Mouse (Mus musculus) forebrain, embryonic 10.5 days (tissue): ENCODE data around the gene Plxnb2. TPM values are rescaled to one million over a fixed set of nuclear protein-coding genes. Genes with fewer than 3 reads are reported as not detected.
A peak's percentile ranks its signal among the peaks of the same experiment; 100 is the strongest.

ENCODE experiments used
- DNase-seq: peaks from one replicate; pipeline ENCODE4 v3.0.0-alpha.2; 2017; ENCODE audit warnings: low spot score; ENCODE audit errors: extremely low spot score
- H3K27ac ChIP-seq: fragments of 300-500 bp; sonication (generic); 2 replicates; pipeline ENCODE4 v1.5.1; 2016; ENCODE audit warnings: mild to moderate bottlenecking
- H3K27me3 ChIP-seq: fragments of 300-500 bp; sonication (generic); 2 replicates; pipeline ENCODE4 v1.6.1; 2016; ENCODE audit warnings: mild to moderate bottlenecking; ENCODE audit not compliant: poor library complexity, severe bottlenecking
- H3K36me3 ChIP-seq: fragments of 300-500 bp; sonication (generic); replicated peaks from 2 replicates; pipeline ENCODE4 v1.6.1; 2016; ENCODE audit warnings: mild to moderate bottlenecking, moderate library complexity
- H3K4me1 ChIP-seq: fragments of 300-500 bp; sonication (generic); 2 replicates; pipeline ENCODE4 v1.6.1; 2016
- H3K4me3 ChIP-seq: fragments of 300-500 bp; sonication (generic); 2 replicates; pipeline ENCODE4 v1.5.1; 2016; ENCODE audit warnings: mild to moderate bottlenecking, moderate library complexity
- H3K9me3 ChIP-seq: fragments of 300-500 bp; sonication (generic); 2 replicates; pipeline ENCODE4 v1.6.1; 2016; ENCODE audit warnings: mild to moderate bottlenecking, moderate library complexity
- WGBS: fragments of 180-500 bp; shearing (Covaris S2); methylation state at CpG from one replicate; pipeline ENCODE4 v1.1.7; 2016; 5-methylcytosine and 5-hydroxymethylcytosine counted together
- polyA plus RNA-seq: library from polyadenylated mRNA; unstranded; fragments of >200 nt; fragmentation: Nextera tagmentation; extraction: Ambion mirVana; gene quantifications from 2 replicates; pipeline ENCODE4 v1.2.1, GENCODE M21; 2016

Gene Plxnb2
- polyA plus RNA-seq, 1 experiment from 2014 or later, result 155 TPM

GRCm38 (mm10) chr15:89177576-89178259, 2.9 kb downstream of the Plxnb2 start:
- Histone ChIP-seq H3K36me3 (peaks cover 20% of the 10 kb centered on the region), H3K27ac (peak overlapping the region; percentile 98), H3K9me3 (no peaks in the 10 kb centered on the region), H3K4me1 (peaks cover 98% of the 10 kb centered on the region), H3K4me3 (peak overlapping the region; percentile 83), H3K27me3 (no peaks in the 10 kb centered on the region)
- 72% methylated on average over 4 of the region's 4 CpGs for WGBS
- DNase-seq, result no peak

GRCm38 (mm10) chr15:89177121-89177520, 3.5 kb downstream of the Plxnb2 start:
- peak overlapping the region; percentile 98 for H3K27ac ChIP-seq
- peak overlapping the region; percentile 83 for H3K4me3 ChIP-seq
- peaks cover 22% of the 10 kb centered on the region for H3K36me3 ChIP-seq
- H3K4me1 ChIP-seq, result peaks cover 98% of the 10 kb centered on the region
- 21% methylated on average over 5 of the region's 5 CpGs for WGBS
- no peaks in the 10 kb centered on the region for H3K27me3 ChIP-seq
- no peaks in the 10 kb centered on the region for H3K9me3 ChIP-seq
- no peak for DNase-seq

- H3K4me1 ChIP-seq, result peaks cover 98% of the 10 kb centered on the region
- no peaks in the 10 kb centered on the region for H3K27me3 ChIP-seq
- H3K36me3 ChIP-seq, result peaks cover 35% of the 10 kb centered on the region
- H3K9me3 ChIP-seq, result no peaks in the 10 kb centered on the region
- H3K4me3 ChIP-seq, result no peak overlapping the region
- no peak for DNase-seq
- 88% methylated on average over 13 of the region's 13 CpGs for WGBS
- no peak overlapping the region for H3K27ac ChIP-seq
These were observed 5.0 kb downstream of the Plxnb2 start for GRCm38 (mm10) chr15:89175411-89176155.

- Histone ChIP-seq H3K36me3 (peaks cover 42% of the 10 kb centered on the region), H3K4me3 (peak overlapping the region; percentile 67; the same call in 1 of the 2 replicates), H3K4me1 (peaks cover 98% of the 10 kb centered on the region), H3K27ac (no peak overlapping the region), H3K27me3 (no peaks in the 10 kb centered on the region), H3K9me3 (no peaks in the 10 kb centered on the region)
- 67% methylated on average over 11 of the region's 11 CpGs for WGBS
- DNase-seq, result no peak
These were observed 5.7 kb downstream of the Plxnb2 start for GRCm38 (mm10) chr15:89174889-89175339.

- under 1% methylated on average over 15 of the region's 15 CpGs for WGBS
- Histone ChIP-seq H3K27ac (peak overlapping the region; percentile 85), H3K4me1 (peaks cover 100% of the 10 kb centered on the region), H3K9me3 (no peaks in the 10 kb centered on the region), H3K36me3 (peaks cover 52% of the 10 kb centered on the region), H3K27me3 (no peaks in the 10 kb centered on the region), H3K4me3 (peak overlapping the region; percentile 67)
- DNase-seq, result peak; percentile 69
These were observed 6.7 kb downstream of the Plxnb2 start for GRCm38 (mm10) chr15:89173906-89174214.

- Histone ChIP-seq H3K4me3 (peak overlapping the region; percentile 67), H3K27ac (peak overlapping the region; percentile 85), H3K9me3 (no peaks in the 10 kb centered on the region), H3K4me1 (peaks cover 100% of the 10 kb centered on the region), H3K36me3 (peaks cover 53% of the 10 kb centered on the region), H3K27me3 (no peaks in the 10 kb centered on the region)
- under 1% methylated on average over 65 of the region's 65 CpGs for WGBS
- peak; percentile 60 for DNase-seq
These were observed 7.3 kb downstream of the Plxnb2 start for GRCm38 (mm10) chr15:89173024-89173905.

GRCm38 (mm10) chr15:89172276-89172935, 8.2 kb downstream of the Plxnb2 start:
- Histone ChIP-seq H3K4me1 (peaks cover 91% of the 10 kb centered on the region), H3K4me3 (peak overlapping the region; percentile 67), H3K9me3 (no peaks in the 10 kb centered on the region), H3K36me3 (peaks cover 58% of the 10 kb centered on the region), H3K27me3 (no peaks in the 10 kb centered on the region), H3K27ac (peak overlapping the region; percentile 85)
- WGBS, result 28% methylated on average over 17 of the region's 17 CpGs
- no peak for DNase-seq

- peaks cover 59% of the 10 kb centered on the region for H3K36me3 ChIP-seq
- peak overlapping the region; percentile 85 for H3K27ac ChIP-seq
- H3K9me3 ChIP-seq, result no peaks in the 10 kb centered on the region
- WGBS, result 95% methylated on average over 5 of the region's 5 CpGs
- no peak for DNase-seq
- peaks cover 83% of the 10 kb centered on the region for H3K4me1 ChIP-seq
- no peak overlapping the region; the same call in 1 of the 2 replicates for H3K4me3 ChIP-seq
- no peaks in the 10 kb centered on the region for H3K27me3 ChIP-seq
These were observed 9.0 kb downstream of the Plxnb2 start for GRCm38 (mm10) chr15:89171526-89172051.

- Histone ChIP-seq H3K4me3 (no peak overlapping the region), H3K27me3 (no peaks in the 10 kb centered on the region), H3K4me1 (peaks cover 68% of the 10 kb centered on the region), H3K27ac (peak overlapping the region; percentile 75), H3K36me3 (peaks cover 70% of the 10 kb centered on the region), H3K9me3 (no peaks in the 10 kb centered on the region)
- no peak for DNase-seq
- 78% methylated on average over 3 of the region's 3 CpGs for WGBS
These were observed 10.5 kb downstream of the Plxnb2 start for GRCm38 (mm10) chr15:89170102-89170501.

- Histone ChIP-seq H3K27me3 (no peaks in the 10 kb centered on the region), H3K36me3 (peaks cover 76% of the 10 kb centered on the region), H3K4me1 (peaks cover 62% of the 10 kb centered on the region), H3K4me3 (peak overlapping the region; percentile 24; the same call in 1 of the 2 replicates), H3K9me3 (no peaks in the 10 kb centered on the region), H3K27ac (peak overlapping the region; percentile 75)
- peak; percentile 75 for DNase-seq
- 9% methylated on average over 10 of the region's 10 CpGs for WGBS
These were observed 11.2 kb downstream of the Plxnb2 start for GRCm38 (mm10) chr15:89169431-89169830.

GRCm38 (mm10) chr15:89168922-89169321, 11.7 kb downstream of the Plxnb2 start:
- no peaks in the 10 kb centered on the region for H3K9me3 ChIP-seq
- H3K4me1 ChIP-seq, result peaks cover 56% of the 10 kb centered on the region
- H3K36me3 ChIP-seq, result peaks cover 81% of the 10 kb centered on the region
- H3K4me3 ChIP-seq, result peak overlapping the region; percentile 24; the same call in 1 of the 2 replicates
- peak overlapping the region; percentile 75 for H3K27ac ChIP-seq
- no peaks in the 10 kb centered on the region for H3K27me3 ChIP-seq
- no peak for DNase-seq
- 62% methylated on average over 10 of the region's 10 CpGs for WGBS

- 92% methylated on average over 12 of the region's 12 CpGs for WGBS
- H3K4me1 ChIP-seq, result peaks cover 22% of the 10 kb centered on the region
These were observed 15.1 kb downstream of the Plxnb2 start for GRCm38 (mm10) chr15:89165478-89165877.

More at GRCm38 (mm10) chr15:89165478-89165877, 15.1 kb downstream of the Plxnb2 start:
- Histone ChIP-seq H3K9me3 (no peaks in the 10 kb centered on the region), H3K4me3 (no peak overlapping the region), H3K36me3 (peaks cover 99% of the 10 kb centered on the region), H3K27ac (no peak overlapping the region), H3K27me3 (no peaks in the 10 kb centered on the region)
- no peak for DNase-seq
